Mouse (Mus musculus): ENCODE results near the gene Hpse2.
"Not testable (repeated sequence)": the region's sequence is repeated elsewhere in the genome, so short reads cannot be mapped to it uniquely, and the experiment has no call there.

The Hpse2 gene

GRCm38 (mm10) chr19:42785562-42786220 is 602.5 kb downstream of the Hpse2 start:
- DNase-seq (ENCODE audit: extremely low spot score, low read depth, low spot score): no peak

GRCm38 (mm10) chr19:42785129-42785528 is 603.0 kb downstream of the Hpse2 start:
- no peak for DNase-seq (ENCODE audit: extremely low spot score, low read depth, low spot score)

- DNase-seq (ENCODE audit: extremely low spot score, low read depth, low spot score): not testable (repeated sequence)
These were observed 608.0 kb downstream of the Hpse2 start for GRCm38 (mm10) chr19:42780156-42780538.

DNA sequence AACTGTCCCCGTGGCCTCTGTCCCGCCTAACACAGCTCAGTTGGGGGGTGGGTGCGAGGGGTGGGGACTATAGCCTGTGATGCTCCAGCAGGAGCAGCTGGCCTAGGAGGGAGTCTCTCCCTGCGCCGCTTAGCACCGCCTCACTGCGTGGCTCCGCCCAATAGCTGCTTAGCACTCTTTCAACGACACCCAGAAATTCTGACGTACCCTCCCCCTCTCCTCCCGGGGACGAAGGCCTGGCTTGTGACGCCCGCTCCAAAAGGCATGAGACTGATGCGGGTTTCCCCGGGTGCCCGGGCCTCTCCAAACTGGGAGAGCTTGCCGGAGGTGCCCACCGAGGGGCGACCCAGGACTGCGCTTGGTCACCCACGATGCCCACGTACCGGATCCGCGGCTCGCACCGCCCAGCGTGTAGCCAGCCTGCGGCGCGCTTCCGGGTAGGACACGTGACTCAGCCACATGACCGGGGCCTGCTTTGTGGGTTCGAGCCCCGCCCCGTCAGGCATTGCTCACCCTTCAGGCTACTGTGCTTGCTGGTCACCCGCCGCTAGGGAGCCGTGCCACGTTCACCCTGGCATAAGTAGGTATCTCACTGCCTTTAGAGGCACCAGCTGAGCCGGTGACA is 608.5 kb downstream of the Hpse2 start, which contains the start of gene Hps1:
TSS of gene Hps1 (minus strand) at position 448 of the 625 bp plus-strand sequence.
- DNase-seq (ENCODE audit: extremely low spot score, low read depth, low spot score): peak; percentile 73

GRCm38 (mm10) chr19:42777801-42778200 is 610.4 kb downstream of the Hpse2 start:
- no peak for DNase-seq (ENCODE audit: extremely low spot score, low read depth, low spot score)

DNA sequence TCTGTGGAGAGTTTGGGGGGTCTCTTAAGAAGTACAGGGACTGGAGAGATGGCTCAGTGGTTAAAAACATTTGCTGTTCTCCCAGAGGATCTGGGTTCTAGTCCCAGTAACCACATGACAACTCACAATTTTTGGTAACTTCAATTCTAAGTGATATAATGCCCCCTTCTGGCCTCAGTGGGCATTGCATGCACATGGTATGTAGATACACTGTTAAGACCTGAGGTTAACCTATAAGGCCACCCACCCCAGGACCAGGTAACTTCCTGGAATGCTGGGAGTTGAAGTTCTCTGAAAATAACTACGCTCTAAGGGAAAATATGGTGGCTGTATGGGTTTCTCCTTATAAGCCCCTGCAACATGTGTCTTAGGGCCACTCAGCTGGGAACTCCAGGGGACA is 611.3 kb downstream of the Hpse2 start:
- DNase-seq (ENCODE audit: extremely low spot score, low read depth, low spot score): no peak

- DNase-seq (ENCODE audit: extremely low spot score, low read depth, low spot score): no peak
These were observed 617.8 kb downstream of the Hpse2 start for GRCm38 (mm10) chr19:42770141-42770872.

GRCm38 (mm10) chr19:42769648-42770047 is 618.5 kb downstream of the Hpse2 start:
- DNase-seq (ENCODE audit: extremely low spot score, low read depth, low spot score): no peak

DNA sequence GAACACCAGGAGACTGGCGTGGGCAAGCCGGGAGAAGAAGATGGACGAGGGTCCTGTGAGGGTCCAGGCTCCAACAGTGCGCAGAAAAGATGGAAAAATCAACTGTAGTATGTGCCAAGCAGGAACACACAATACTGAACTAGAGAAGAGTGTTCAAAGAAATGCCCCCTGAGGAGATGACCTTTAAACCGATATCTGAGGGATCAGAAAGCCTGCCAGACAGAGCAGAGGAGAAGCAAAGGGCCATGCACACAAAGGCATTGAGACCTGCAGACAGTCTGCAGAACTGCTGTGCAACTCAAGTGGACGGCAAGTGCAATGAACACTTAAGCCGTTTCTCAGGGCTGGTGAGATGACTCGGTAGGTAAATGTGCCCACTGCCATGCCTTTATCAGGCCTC is 620.8 kb downstream of the Hpse2 start:
- no peak for DNase-seq (ENCODE audit: extremely low spot score, low read depth, low spot score)

DNA sequence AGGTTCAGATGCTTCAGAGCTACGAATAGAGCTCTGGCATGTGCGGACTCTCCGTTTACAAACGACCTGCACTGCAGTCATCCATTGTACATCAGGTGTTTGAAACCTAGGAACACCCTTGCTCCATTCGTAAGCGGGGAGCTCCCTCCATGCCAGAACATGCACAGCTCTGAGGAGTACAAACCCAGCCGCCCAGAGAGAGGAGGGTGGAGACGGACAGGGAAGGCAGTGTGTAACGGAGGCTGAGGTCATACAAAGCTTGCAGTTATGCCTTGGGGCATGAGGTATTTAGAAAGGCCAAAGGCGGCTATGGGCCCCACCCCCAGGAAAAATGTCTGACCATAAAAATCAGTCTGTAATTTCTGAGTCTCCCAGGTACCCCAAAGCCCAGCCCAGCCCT is 623.8 kb downstream of the Hpse2 start:
- DNase-seq (ENCODE audit: extremely low spot score, low read depth, low spot score): no peak

DNA sequence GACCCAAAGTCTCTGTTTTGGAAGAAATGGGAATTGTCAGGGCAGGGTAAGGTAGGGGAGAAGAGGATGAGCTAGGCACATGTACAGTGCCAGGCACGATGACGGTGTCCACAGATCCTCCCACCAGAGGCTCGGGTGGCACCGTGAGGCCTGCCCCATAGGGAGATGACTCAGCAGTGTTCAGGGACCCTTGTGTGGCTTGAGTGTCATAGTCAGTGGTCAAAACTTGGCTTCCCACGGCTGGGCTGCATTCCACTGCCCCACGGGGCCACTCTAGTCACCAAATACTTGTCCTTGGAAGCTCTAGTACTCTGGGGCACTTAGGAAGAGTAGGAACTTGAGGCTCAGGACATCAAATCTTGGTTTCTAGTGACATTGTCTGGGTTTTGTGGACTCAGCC is 631.5 kb downstream of the Hpse2 start:
- DNase-seq (ENCODE audit: extremely low spot score, low read depth, low spot score): no peak

DNA sequence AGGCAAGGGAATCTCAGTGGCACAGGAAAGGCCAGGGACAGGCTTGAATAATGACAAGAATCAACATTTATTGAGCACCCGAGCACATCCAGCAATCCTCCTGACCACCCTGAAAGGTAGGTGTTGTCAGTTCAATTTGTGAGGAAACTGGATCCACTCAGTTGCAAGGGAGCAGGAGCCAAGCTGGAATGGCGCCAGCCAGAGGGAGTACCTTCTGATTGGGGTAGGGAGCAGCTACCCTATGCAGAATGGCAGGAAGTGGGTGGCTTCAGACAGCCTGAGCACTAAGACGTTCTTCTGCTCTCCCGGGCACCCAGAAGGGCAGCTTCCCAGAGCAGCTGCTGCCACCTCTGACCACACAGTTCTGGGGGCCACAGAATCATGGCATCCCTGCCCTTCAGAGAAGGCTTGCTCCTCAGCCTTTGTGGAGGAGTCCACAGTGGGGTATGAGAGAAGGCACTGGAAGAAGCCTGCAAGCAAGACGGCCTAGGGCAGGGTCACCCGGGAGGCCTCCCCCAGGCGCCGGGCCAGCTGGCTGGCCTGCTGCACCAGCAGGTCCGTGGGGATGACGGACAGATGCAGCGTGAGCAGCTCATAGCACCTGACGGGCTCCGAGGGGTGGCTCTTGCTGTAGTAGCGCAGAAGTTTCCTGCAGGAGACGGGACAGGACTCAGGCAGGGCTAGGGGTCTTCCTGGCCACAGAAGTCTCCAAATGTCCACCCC is 632.8 kb downstream of the Hpse2 start:
- no peak for DNase-seq (ENCODE audit: extremely low spot score, low read depth, low spot score)

DNA sequence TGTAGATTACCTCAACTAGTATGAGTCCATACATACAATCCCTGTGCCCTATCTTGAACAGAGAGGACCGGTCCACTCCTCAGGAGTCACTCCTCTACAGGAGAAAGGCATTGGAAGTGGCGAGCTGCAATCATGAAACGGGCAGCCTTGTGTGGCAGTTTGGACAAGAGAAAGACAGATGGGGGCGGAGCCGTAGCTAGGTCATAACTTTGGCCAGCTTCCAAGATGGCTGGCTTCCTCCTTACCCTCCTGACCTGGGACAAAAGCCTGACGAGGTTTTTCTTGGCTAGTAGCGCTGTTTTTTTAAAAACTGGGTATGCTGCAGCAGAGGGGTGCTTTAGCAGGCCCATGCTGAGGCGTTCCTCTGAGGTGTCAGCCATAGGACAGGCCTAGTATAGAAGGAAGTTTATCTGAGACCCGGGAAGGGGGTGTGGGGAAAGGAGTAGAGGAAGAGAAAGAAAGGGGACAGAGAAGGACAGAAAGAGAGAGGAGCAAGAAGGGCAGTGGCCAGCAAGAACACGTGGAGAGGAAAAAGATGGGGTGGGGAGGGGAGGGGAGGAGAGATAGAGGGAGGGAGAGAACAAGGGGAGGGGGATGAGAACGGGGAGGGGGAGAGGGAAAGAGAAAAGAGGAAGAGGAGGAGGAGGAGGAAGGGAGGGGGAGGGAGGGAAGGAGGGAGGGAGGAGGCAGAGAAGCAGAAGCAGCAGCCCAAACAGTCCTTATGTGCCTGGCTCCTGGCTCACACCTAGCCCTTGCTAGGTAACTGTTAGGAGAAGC is 634.8 kb downstream of the Hpse2 start:
- no peak for DNase-seq (ENCODE audit: extremely low spot score, low read depth, low spot score)

- DNase-seq (ENCODE audit: extremely low spot score, low read depth, low spot score): peak; percentile 22
These were observed 635.7 kb downstream of the Hpse2 start, which contains the start of gene Pyroxd2 for GRCm38 (mm10) chr19:42752363-42752931. TSS of gene Pyroxd2 (minus strand) at chr19:42752775.

DNA sequence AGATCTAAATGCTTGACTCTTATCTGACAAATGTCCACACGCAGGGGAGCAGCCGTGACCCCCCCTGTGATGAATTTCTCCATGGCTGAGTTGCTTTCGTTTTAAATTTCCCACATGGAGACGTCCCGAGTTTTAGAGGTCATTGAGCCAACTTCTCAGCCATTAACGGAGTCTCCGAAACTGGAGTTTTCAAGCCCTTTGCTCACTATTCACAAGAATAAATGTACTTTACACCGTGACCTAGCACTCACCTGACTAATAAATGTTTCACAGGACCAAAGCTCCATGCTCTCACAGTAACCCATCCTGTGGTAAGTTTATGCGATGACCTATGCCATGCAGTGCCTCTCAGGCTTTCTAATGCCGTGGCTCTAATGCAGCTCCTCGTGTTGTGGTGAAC is 638.0 kb downstream of the Hpse2 start:
- DNase-seq (ENCODE audit: extremely low spot score, low read depth, low spot score): no peak

DNA sequence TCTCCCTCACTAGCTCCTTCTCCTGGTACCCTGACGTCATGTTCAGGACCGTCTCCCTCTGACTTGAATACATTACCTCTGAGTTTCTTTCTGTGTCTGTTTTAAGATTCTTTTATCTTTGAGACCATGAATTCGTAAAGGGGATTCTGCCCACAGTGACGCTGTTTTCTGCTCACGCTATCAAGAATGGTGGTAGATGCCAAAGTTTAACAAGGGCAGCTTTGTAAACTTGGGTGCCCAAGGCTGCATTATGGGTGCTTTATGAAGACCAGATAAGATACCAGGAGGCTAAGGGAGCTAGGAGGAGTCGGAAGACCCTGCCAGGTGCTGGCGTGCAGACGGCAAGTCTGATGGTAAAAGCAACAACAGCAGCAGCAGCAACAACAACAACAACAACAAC is 641.5 kb downstream of the Hpse2 start:
- DNase-seq (ENCODE audit: extremely low spot score, low read depth, low spot score): no peak

GRCm38 (mm10) chr19:42745869-42746224 is 642.3 kb downstream of the Hpse2 start:
- no peak for DNase-seq (ENCODE audit: extremely low spot score, low read depth, low spot score)

DNA sequence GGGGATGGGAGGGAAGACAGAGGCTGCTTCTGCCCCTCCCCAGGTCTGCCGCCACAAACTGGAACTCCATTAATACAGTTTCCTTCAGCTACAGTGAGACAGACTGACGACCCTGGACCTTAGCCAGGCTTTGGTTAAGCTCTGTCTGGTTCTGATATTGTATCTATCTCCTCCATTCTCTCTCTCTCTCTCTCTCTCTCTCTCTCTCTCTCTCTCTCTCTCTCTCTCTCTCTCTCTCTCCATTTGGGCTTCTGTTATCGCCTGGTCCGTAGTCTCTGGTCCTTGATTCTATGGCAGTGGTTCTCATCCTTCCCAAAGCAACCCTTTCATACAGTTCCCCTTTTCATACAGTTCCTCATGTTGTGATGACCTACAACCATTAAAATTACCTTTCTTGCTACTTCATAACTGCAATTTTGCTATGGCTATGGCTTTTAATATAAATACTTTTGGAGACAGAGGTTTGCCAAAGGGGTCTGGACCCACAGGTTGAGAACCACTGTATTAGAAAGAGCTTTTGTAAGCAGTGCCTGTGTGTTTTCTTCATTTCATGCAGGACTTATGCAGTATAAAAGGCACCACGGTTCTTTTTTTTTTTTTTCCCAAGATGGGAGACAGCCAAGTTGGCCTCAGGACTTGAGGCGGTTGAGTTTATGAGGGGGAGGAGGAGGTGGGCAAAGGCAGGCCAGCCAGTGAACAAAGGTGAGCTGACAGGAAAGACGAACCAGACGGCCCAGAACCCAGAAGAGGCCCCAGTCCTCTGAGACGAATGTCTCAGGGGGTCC is 642.9 kb downstream of the Hpse2 start:
- no peak for DNase-seq (ENCODE audit: extremely low spot score, low read depth, low spot score)

DNA sequence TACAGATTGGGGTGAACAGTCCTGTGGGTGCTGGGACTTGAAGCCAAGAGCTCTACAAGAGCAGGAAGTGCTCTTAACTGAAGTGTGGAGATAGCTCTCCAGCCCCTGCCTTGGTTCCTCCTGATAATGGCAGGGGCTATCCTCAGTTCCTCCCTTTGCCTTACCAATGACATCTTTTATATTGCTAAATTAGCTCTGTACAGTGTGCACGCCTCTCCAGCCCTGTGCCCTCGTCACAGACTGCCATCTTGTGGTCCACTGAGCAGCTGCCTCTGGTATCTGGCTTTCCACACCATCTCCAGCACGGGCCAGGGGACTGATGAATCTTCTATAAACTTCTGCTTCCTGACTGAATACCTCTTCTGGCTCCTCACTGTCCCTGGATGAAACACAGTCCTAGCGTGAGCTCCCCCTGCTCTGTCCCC is 644.0 kb downstream of the Hpse2 start:
- DNase-seq (ENCODE audit: extremely low spot score, low read depth, low spot score): no peak

- DNase-seq (ENCODE audit: extremely low spot score, low read depth, low spot score): no peak
These were observed 644.9 kb downstream of the Hpse2 start for GRCm38 (mm10) chr19:42743261-42743660.
